Mouse (Mus musculus): ENCODE data around the gene Zfand3. TPM values are rescaled to one million over a fixed set of nuclear protein-coding genes. Genes with fewer than 3 reads are reported as not detected.

Zfand3 gene
- polyA plus RNA-seq, 1 experiment = 158 TPM

DNA sequence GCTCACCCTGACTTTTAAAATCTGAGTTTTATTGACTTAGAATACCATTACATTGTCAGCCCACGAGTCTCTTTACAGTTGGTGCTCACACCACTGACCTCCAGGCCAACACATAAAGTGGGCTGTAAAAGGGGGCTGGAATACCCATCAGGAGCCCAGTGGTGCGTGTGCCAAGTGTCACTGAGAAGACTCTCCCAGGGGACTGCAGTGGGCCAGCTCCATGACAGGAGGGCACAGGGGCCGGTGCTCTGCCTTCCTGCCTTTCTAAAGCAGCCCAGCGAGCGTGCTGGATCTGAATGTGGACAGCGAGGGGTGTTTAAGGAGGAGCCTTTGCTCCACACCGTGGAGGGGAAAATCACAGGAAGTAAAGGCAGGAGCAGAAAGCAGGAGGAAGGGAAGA, 249.4 kb downstream of the Zfand3 start:
- H3K27ac ChIP-seq (ENCODE audit: insufficient read depth, low read length) = no peak overlapping the region
- no peak overlapping the region for H3K4me3 ChIP-seq (ENCODE audit: insufficient read depth, low read length)
- TF ChIP-seq CTCF (IDR thresholded peaks at IDR 0.05; ENCODE audit: borderline replicate concordance, insufficient read depth, low read length) (no peak), POLR2A (IDR thresholded peaks at IDR 0.05; ENCODE audit: low read depth, low read length) (no peak)
- no peaks in the 10 kb centered on the region for H3K4me1 ChIP-seq (ENCODE audit: control insufficient read depth, insufficient read depth, low read length)

DNA sequence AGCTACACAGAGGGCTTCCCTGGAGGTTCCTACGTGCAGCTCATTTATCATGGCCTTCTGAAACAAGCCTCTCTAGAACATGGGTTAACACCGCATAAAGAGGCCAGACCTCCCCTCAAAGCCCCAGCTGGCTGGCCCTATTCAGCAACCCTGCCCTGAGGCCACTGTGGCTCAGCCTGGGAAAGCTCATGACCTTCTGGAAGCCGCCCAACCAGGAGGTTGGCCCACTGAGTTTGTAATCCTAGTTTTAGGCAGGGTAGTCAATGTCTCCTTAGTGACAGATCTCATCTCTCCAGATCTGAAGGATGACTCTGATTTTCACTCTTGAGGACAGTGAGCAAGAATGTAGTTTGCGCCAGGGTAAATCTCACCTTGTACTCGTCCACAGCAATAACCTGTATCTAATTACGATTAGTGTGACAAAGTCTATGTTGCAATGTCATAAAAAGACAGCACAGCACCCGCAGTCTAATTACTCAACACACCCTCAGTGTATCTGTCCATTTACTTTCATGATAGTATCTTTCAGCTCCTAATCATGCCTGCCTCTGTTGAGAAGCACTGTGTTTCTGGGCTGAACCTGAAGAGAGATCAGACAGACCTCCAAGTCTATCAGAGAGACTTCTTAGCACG, 251.5 kb downstream of the Zfand3 start:
- no peak overlapping the region for H3K27ac ChIP-seq (ENCODE audit: insufficient read depth, low read length)
- TF ChIP-seq CTCF (IDR thresholded peaks at IDR 0.05; ENCODE audit: borderline replicate concordance, insufficient read depth, low read length) = no peak
- TF ChIP-seq POLR2A (IDR thresholded peaks at IDR 0.05; ENCODE audit: low read depth, low read length) = no peak
- no peaks in the 10 kb centered on the region; the same call in 1 of the 2 replicates for H3K4me1 ChIP-seq (ENCODE audit: control insufficient read depth, insufficient read depth, low read length)
- no peak overlapping the region for H3K4me3 ChIP-seq (ENCODE audit: insufficient read depth, low read length)

DNA sequence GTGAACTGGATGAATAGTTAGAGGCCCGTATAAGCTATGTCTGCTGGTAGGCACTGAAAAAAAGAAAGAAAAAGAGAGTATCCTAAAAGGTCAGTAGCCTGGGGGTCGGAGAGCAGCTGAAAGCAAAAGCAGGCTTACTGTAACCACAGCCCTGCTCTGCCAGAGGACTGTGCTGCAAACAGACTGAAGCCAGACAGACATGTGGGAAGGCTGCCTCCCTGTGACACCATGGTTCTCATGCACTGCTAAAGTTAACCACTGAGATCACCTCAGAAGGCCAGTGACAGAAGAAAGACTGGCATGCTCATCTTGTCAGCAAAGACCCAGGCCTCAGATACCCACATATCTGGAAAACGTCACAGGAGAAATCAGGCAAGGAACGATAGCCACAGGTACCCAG, 253.9 kb downstream of the Zfand3 start:
- Histone ChIP-seq H3K4me3 (ENCODE audit: insufficient read depth, low read length) (no peak overlapping the region), H3K4me1 (ENCODE audit: control insufficient read depth, insufficient read depth, low read length) (no peaks in the 10 kb centered on the region; the same call in 1 of the 2 replicates), H3K27ac (ENCODE audit: insufficient read depth, low read length) (no peak overlapping the region)
- TF ChIP-seq CTCF (IDR thresholded peaks at IDR 0.05; ENCODE audit: borderline replicate concordance, insufficient read depth, low read length) (no peak), POLR2A (IDR thresholded peaks at IDR 0.05; ENCODE audit: low read depth, low read length) (no peak)

DNA sequence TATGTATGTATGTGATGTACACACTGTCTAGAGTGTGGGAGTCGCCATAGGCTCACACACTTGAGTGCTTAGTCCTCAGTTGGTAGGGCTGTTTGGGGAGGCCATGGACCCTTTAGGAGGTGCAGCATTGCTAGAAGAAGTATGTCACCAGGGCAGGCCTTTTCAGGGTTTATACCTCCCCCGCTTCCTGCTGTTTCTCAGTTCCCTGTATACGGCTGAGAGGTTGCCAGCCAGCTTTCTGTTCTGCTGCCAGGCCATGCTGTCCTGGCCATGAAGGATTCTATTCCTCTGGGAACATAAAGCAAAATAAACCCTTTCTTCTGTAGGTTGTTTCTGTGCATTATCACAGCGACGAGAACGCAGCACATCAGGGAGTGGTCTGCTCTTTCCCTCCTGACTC, 255.4 kb downstream of the Zfand3 start:
- Histone ChIP-seq H3K4me3 (ENCODE audit: insufficient read depth, low read length) (no peak overlapping the region), H3K27ac (ENCODE audit: insufficient read depth, low read length) (no peak overlapping the region), H3K4me1 (ENCODE audit: control insufficient read depth, insufficient read depth, low read length) (no peaks in the 10 kb centered on the region; the same call in 1 of the 2 replicates)
- TF ChIP-seq CTCF (IDR thresholded peaks at IDR 0.05; ENCODE audit: borderline replicate concordance, insufficient read depth, low read length) = no peak
- TF ChIP-seq POLR2A (IDR thresholded peaks at IDR 0.05; ENCODE audit: low read depth, low read length) = no peak

Other genes starting within 250 kb of the Zfand3 start
- 7.6 and 9.9 TPM in 2 replicates for gene Mdga1, start 34.6 kb upstream of the Zfand3 start, polyA plus RNA-seq (2011; ENCODE audit: insufficient read length, low read depth, missing spikeins)